Mouse (Mus musculus): Measurements from ENCODE around the gene 4930595D18Rik.

DNA sequence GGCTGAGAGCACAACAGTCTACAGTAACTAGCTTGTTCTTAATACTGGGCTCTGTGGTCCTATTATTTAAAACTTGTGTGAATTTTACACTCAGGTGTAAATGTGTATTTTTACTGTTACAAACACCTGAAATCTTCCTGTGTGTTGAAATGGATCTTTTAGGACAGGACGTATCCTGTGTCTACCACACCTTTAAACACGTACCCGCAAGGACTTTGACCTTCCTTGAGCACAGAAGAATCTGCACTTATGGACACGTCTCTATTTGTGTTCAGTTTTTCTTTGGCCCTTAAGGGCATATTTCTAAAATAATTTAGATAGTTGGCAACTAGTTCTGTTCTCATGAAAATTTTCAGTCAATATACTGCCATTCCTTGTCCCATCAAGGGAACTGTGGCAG lies 4.0 kb upstream of the 4930595D18Rik start:
- TF ChIP-seq POLR2A (IDR thresholded peaks at IDR 0.05; ENCODE audit: extremely low read depth, insufficient read depth, low read length) = no peak
- no peak for TF ChIP-seq CTCF (IDR thresholded peaks at IDR 0.05; ENCODE audit: extremely low read depth, insufficient read depth, low read length)

All from cortical plate, adult 2 months (tissue).